Mouse (Mus musculus): ENCODE data around the gene Sppl2c. TPM values are rescaled to one million over a fixed set of nuclear protein-coding genes. Genes with fewer than 3 reads are reported as not detected.

The Sppl2c gene
- polyA plus RNA-seq, 1 experiment = not detected

DNA sequence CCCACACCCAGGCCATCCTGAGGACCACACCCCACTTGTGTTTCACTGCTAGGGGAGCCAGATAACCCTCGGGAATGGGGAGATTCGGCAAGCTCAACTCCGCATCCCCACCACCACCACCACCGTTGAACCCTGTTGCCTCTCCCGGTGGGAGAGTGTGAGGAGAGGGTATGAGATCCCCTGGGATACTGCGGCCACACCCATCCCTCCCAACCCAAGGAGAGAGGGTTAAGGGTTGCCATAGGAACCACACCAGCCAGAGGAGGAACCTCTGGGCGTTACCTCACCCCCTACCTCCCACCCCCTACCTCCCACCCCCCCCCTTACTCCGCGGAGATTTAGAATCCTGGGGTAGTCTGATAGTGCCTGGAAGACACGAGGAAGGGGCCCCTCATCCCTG lies 47.0 kb downstream of the Sppl2c start:
- WGBS = 2% methylated on average over 10 of the region's 10 CpGs
- TF ChIP-seq CTCF (IDR thresholded peaks at IDR 0.05; ENCODE audit: insufficient read depth, low read depth, low read length) (no peak), POLR2A (IDR thresholded peaks at IDR 0.05; ENCODE audit: insufficient read depth, low read depth, low read length) (no peak)
- Histone ChIP-seq H3K27ac (ENCODE audit: insufficient read depth, low read depth, low read length) (peak overlapping the region; percentile 93; the same call in 1 of the 2 replicates), H3K4me1 (ENCODE audit: control insufficient read depth, insufficient read depth, low read length) (peaks cover 36% of the 10 kb centered on the region), H3K4me3 (ENCODE audit: insufficient read depth, low read depth, low read length) (peak overlapping the region; percentile 93)

DNA sequence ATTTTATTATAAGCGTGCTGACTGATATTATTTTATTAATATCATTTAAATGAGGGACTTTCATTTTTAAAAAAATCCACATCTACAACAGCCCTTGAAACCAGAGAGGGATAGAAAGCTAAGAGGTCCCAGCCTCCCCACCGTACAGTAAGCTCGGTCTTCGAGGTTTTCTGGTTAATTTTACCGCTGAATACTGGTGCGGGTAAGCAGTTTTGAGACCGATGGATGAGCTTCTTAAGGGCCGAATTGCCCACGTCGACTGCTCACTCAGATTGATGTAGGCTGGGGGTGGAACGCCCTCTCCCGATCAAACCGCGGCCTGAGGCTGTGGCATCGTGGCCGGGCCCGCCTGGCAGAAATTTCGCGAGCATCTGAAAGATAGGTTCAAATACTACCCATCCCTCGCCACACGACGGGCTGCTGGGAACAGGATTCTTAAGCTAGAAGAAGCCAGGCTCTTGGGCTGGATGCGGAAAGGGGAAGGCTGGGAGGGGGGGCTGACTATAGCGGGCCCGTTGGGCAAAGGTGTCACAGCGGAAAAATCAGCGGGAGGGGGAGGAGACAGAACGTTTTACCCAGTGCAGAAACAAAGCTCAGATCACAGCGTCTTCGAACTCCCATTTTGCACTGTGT lies 47.6 kb downstream of the Sppl2c start:
- TF ChIP-seq CTCF (IDR thresholded peaks at IDR 0.05; ENCODE audit: insufficient read depth, low read depth, low read length) = no peak
- TF ChIP-seq POLR2A (IDR thresholded peaks at IDR 0.05; ENCODE audit: insufficient read depth, low read depth, low read length) = no peak
- WGBS = 5% methylated on average over 30 of the region's 30 CpGs
- Histone ChIP-seq H3K4me3 (ENCODE audit: insufficient read depth, low read depth, low read length) (peak overlapping the region; percentile 93), H3K27ac (ENCODE audit: insufficient read depth, low read depth, low read length) (peak overlapping the region; percentile 20; the same call in 1 of the 2 replicates), H3K4me1 (ENCODE audit: control insufficient read depth, insufficient read depth, low read length) (peaks cover 37% of the 10 kb centered on the region)

- no peak overlapping the region for H3K4me3 ChIP-seq (ENCODE audit: insufficient read depth, low read depth, low read length)
- H3K27ac ChIP-seq (ENCODE audit: insufficient read depth, low read depth, low read length) = no peak overlapping the region
- TF ChIP-seq POLR2A (IDR thresholded peaks at IDR 0.05; ENCODE audit: insufficient read depth, low read depth, low read length) (no peak), CTCF (IDR thresholded peaks at IDR 0.05; ENCODE audit: insufficient read depth, low read depth, low read length) (no peak)
- peaks cover 37% of the 10 kb centered on the region for H3K4me1 ChIP-seq (ENCODE audit: control insufficient read depth, insufficient read depth, low read length)
- WGBS = 38% methylated on average over 6 of the region's 6 CpGs
Observed at GRCm38 (mm10) chr11:104234680-104235079, 48.6 kb downstream of the Sppl2c start.

DNA sequence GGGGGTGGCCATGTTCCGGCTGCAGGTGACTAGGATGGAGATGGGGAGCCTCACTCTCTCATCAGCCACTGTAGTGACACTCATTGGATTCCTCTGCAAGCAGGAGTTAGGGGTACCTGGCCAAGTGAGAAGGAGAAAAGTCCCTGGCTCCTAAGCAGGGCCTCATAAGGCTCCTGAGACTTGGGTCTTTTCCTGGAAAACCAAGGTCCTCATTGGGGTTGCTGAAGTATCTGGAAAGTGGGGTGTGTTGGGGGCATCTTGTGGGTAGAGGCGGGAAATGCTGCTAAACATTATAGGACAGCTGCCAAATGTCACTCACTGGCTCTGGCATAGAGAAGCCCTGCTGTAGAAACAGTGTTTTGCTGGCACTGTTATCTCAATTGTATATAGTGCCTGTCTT lies 49.8 kb downstream of the Sppl2c start:
- Histone ChIP-seq H3K27ac (ENCODE audit: insufficient read depth, low read depth, low read length) (no peak overlapping the region), H3K4me1 (ENCODE audit: control insufficient read depth, insufficient read depth, low read length) (peaks cover 37% of the 10 kb centered on the region), H3K4me3 (ENCODE audit: insufficient read depth, low read depth, low read length) (no peak overlapping the region)
- 90% methylated on average over 2 of the region's 2 CpGs for WGBS
- no peak for TF ChIP-seq POLR2A (IDR thresholded peaks at IDR 0.05; ENCODE audit: insufficient read depth, low read depth, low read length)
- TF ChIP-seq CTCF (IDR thresholded peaks at IDR 0.05; ENCODE audit: insufficient read depth, low read depth, low read length) = no peak

DNA sequence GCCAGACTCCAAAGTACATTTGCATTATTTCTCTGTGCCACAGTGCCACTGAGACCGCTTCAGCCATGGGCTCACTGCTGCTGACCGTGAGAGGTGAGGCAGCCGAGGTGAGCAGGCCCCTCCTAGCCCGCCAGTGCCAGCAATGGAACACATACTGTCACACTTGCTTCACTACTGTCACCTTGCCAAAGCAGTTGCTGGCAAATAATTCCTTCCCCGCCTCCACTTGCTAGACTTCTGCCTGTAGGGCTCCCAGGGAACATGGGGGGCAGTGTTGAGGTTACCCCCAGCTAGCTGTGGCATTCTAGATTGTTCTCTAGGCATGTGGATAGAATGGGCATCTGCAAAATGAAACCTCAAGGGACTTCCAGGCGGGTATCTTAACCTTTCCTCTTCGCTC lies 51.1 kb downstream of the Sppl2c start:
- no peak overlapping the region for H3K4me3 ChIP-seq (ENCODE audit: insufficient read depth, low read depth, low read length)
- 41% methylated on average over 7 of the region's 7 CpGs for WGBS
- TF ChIP-seq CTCF (IDR thresholded peaks at IDR 0.05; ENCODE audit: insufficient read depth, low read depth, low read length) = no peak
- no peak for TF ChIP-seq POLR2A (IDR thresholded peaks at IDR 0.05; ENCODE audit: insufficient read depth, low read depth, low read length)
- H3K4me1 ChIP-seq (ENCODE audit: control insufficient read depth, insufficient read depth, low read length) = peaks cover 37% of the 10 kb centered on the region
- no peak overlapping the region for H3K27ac ChIP-seq (ENCODE audit: insufficient read depth, low read depth, low read length)

- H3K27ac ChIP-seq (ENCODE audit: insufficient read depth, low read depth, low read length) = no peak overlapping the region
- no peak overlapping the region for H3K4me3 ChIP-seq (ENCODE audit: insufficient read depth, low read depth, low read length)
- WGBS = 61% methylated on average over 13 of the region's 13 CpGs
Observed at GRCm38 (mm10) chr11:104237958-104238747, 52.0 kb downstream of the Sppl2c start.

More at GRCm38 (mm10) chr11:104237958-104238747, 52.0 kb downstream of the Sppl2c start:
- TF ChIP-seq POLR2A (IDR thresholded peaks at IDR 0.05; ENCODE audit: insufficient read depth, low read depth, low read length) (no peak), CTCF (IDR thresholded peaks at IDR 0.05; ENCODE audit: insufficient read depth, low read depth, low read length) (no peak)
- peaks cover 36% of the 10 kb centered on the region for H3K4me1 ChIP-seq (ENCODE audit: control insufficient read depth, insufficient read depth, low read length)

Other genes with a start within 250 kb of the Sppl2c start
- gene Nsf, start 232.3 kb upstream of the Sppl2c start, polyA plus RNA-seq (2012; ENCODE audit: insufficient read depth, insufficient read length, low replicate concordance, missing spikeins) = 297 and 604 TPM in 2 replicates
- not detected in 2 replicates for gene Arf2, start 219.6 kb upstream of the Sppl2c start, polyA plus RNA-seq (2012; ENCODE audit: insufficient read depth, insufficient read length, low replicate concordance, missing spikeins)
- gene Crhr1, start 53.5 kb upstream of the Sppl2c start, polyA plus RNA-seq (2012; ENCODE audit: insufficient read depth, insufficient read length, low replicate concordance, missing spikeins) = not detected in 2 replicates
- gene Mapt, start 45.1 kb downstream of the Sppl2c start, polyA plus RNA-seq (2012; ENCODE audit: insufficient read depth, insufficient read length, low replicate concordance, missing spikeins) = 637 TPM in 1 of 2 replicates, not detected in the other